Mouse (Mus musculus): ENCODE data around the gene Tssk1.

The Tssk1 gene

DNA sequence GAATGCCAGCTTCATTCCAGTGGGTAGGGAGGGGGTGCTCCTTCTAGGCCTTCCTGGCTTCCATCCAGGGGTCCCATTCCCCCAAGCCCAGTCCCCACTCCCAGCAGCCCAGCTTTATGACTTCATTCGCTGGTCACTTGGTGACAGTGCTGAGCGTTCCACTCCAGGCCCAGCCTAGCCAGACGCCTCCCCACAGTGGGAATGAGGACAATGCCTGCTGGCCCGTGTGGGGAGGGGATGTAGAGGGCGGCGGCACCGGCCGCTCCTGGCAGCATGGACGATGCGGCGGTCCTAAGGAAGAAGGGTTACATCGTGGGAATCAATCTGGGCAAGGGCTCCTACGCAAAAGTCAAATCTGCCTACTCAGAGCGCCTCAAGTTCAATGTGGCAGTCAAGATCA, 4.4 kb downstream of the Tssk1 start, which contains the start of the genes Dgcr2 and Tssk2:
Gene Dgcr2, minus strand, starts transcription at position 101 of the 400 bp plus-strand sequence.
Gene Tssk2, plus strand, starts transcription at position 176 of the 400 bp plus-strand sequence.
- DNase-seq (ENCODE audit: low read depth, low spot score), result no peak

DNA sequence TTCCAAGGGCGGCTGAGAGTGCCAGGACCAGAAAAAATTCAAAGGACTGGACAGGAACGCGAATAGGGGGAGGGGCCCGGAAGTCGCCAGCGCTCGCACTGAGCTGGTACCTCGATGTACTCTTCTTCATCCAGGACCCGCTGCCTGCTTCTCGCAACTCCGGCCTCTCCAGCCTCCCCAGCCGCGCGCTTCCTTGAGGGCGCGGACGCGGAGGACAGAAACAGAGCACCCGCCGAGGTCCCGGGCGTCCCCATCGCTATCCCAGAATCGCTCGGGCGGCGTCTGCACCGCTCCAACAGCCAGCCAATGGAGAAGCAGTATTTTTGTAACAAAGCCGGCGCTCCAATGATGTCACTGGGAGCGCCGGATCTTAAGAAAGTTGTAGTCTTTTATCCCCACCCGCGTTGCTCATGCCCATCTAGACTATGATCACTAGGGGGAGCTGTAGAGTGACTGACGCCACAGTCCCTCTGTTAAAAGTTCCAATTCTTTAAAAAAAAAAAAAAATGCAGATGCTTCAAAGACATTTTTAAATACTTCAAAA, 17.1 kb downstream of the Tssk1 start, which contains the start of gene Ess2:
Gene Ess2, minus strand, starts transcription at position 297 of the 544 bp plus-strand sequence.
- peak; percentile 99 for DNase-seq (ENCODE audit: low read depth, low spot score)

DNA sequence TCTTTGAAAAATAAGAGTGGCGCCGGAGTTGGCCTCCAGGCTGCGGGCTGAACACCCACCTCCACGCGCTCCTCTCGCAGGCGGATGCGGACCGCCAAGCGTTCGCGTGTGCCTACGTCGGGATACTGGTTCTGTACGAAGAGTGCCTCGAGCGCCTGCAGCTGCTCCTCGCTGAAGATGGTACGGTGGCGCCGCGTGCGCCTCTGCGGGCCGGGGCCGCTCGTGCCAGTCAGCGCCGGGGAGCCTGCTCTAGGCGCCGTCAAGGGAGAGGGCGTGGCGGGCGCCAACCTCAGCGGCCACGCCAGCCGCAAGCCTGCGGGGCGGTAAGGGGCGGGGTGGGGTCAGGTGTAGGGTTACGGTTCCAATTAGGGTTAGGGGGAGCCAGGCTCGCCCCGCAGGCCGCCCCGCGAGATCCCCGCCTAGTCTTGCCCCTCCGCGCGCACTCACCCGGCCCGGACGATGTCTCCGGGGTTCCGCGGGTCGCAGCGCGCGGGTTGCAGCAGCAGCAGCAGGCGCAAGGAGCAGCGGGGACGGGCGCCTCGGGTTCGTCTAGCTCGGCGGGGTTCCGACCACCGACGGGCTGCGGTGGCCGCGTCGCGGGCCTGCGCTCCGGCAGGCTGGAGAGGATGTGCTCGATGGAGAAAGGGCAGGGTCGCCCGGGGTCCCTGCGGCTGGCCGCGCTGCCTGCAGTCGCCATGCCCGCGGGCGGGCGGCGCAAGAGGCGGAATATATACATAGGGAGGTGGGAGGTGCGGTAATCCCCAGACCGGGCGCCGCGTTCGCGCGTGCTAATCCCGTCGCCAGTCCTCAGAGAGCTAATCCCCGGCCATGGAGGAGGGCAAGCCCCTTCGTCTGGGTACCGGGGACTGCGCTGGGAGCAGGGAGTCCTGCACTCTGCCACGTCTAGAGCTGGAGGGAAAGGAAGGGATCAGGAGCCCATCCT, 20.6 kb downstream of the Tssk1 start, which contains the start of gene Gsc2:
Gene Gsc2, minus strand, starts transcription at position 753 of the 943 bp plus-strand sequence.
- DNase-seq (ENCODE audit: low read depth, low spot score), result no peak

DNA sequence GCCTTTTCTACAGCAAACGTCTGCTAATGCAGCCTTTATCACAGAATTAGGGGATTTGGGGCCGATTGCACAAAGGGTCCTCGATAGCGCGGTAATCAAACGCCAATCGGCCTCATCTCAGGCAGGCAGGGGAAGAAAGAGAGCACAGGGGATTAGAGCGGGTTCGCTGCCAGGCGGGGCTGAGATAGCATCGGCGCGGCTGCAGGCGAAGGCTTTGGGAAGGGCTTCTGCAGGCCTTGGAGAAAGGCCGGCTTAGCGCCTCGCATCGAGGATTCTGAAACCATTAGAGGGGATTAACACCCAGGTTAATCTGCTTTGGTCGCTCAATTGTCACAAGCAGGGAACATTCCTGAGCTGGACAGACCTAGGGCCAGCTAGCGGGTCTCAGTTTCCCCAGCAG, 26.6 kb downstream of the Tssk1 start:
- no peak for DNase-seq (ENCODE audit: low read depth, low spot score)

- peak; percentile 99 for DNase-seq (ENCODE audit: low read depth, low spot score)
Measured at GRCm38 (mm10) chr16:17921325-17922162, 27.5 kb downstream of the Tssk1 start.

DNA sequence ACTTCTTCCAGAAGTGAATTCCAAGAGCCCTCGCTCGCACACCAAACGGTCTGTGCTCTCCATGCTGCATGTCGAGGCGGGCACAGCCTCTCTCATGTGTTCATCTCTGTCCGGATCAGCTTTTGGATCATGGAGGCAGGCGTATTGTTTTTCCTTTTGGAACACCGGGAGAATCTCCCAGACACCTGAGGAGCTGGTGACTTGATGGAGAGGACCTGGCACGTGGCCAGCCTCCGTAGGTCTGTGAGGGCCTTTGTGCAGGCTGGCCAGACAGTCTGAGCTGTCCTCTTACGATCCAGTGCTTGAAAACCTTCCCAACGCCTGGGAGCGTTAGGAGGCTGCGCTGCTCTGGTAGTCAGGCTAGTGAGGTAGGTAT, 28.1 kb downstream of the Tssk1 start:
- DNase-seq (ENCODE audit: low read depth, low spot score), result no peak

- peak; percentile 39 for DNase-seq (ENCODE audit: low read depth, low spot score)
Measured at GRCm38 (mm10) chr16:17927351-17928082, 33.5 kb downstream of the Tssk1 start.

DNA sequence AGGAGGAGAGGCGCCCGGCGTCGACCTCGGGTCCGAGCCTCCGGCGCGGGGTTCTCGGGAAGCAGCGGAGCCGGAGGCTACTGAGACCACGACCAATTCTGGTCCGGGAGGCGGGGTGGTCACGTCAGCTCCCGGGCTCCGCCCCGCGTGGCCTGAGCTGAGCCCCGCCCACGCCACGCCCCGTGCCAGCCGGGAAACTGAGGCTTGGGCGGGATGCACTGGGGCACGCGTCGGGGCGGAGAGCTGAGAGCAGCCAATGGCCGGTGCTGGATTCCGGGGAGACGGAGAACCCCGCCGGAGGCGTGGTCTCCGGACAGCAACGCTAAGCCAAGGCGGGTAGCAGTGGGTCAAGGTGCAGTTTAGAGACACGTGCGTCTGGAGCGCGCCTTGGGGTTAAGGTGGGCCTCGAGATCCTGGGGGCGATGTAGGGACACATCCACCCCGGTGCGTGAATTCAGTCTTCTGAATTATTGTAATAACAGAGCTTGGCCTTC, 34.1 kb downstream of the Tssk1 start, which contains the start of gene Slc25a1:
Gene Slc25a1, minus strand, starts transcription at position 133 of the 494 bp plus-strand sequence.
- peak; percentile 63 for DNase-seq (ENCODE audit: low read depth, low spot score)

GRCm38 (mm10) chr16:17928627-17929104, 34.6 kb downstream of the Tssk1 start:
- DNase-seq (ENCODE audit: low read depth, low spot score), result peak; percentile 99

DNA sequence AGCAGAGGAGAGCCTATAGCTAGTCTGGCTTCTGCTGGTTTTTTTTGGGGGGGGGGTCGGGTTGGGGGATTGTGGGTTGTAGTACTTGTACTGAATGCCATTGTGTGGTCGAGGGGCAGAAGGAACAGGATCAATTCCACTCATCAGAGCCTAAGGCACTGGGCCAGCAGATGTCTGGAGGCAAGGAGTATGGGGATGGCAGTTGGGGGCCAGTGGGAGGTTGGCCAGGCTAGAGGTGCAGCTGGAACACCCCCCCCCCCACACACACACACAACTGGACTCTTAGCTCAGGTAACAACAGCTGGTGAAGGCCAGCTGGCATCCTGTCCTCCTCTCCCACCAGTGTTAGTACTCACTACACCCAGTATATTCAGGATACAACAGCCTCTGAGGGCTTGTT, 35.2 kb downstream of the Tssk1 start:
- no peak for DNase-seq (ENCODE audit: low read depth, low spot score)

DNA sequence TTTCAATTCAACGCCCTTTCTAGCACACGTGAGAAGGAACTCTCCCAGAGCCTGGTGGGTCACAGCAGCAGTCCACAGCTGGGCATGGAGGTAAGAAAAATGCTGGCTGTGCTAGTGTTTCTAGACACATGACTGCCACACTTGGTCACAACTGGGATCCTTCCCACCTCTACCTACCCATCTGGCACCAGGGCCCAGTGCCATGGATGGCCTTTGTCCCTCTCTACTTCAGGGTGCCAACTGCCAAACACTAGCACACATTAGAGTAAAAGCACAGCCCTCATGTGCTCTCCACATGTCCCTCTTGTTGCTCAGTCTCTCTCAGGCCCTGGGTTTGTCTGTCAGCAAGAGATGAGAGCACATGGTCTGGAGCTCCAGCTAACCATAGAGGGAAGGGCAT, 35.6 kb downstream of the Tssk1 start:
- no peak for DNase-seq (ENCODE audit: low read depth, low spot score)

DNA sequence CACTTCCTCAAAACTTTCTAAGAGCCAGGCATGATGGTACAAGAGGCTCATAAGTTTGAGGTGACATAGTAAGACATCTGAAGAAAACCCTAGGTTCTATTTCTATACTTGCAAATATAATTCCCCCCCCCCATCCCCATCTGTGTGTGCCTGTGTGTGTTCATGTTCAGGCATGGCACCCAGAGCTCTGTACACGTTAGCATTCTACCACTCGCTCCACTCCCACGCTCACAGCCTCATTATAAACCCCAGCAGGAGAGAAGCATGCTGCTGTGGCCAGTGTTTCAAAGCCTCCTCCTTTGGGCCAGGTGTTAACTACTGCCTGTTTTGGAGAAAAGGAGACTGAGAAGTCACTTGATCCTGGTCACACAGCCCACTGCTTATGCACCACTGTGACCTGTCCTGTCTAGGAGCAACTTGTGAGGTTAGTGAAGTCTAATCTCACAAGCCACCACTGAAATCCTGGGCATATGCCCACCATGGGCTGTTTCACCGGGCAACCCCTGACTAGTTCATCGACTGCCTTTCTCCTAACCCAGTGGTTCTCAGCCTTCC, 38.0 kb downstream of the Tssk1 start:
- no peak for DNase-seq (ENCODE audit: low read depth, low spot score)

DNA sequence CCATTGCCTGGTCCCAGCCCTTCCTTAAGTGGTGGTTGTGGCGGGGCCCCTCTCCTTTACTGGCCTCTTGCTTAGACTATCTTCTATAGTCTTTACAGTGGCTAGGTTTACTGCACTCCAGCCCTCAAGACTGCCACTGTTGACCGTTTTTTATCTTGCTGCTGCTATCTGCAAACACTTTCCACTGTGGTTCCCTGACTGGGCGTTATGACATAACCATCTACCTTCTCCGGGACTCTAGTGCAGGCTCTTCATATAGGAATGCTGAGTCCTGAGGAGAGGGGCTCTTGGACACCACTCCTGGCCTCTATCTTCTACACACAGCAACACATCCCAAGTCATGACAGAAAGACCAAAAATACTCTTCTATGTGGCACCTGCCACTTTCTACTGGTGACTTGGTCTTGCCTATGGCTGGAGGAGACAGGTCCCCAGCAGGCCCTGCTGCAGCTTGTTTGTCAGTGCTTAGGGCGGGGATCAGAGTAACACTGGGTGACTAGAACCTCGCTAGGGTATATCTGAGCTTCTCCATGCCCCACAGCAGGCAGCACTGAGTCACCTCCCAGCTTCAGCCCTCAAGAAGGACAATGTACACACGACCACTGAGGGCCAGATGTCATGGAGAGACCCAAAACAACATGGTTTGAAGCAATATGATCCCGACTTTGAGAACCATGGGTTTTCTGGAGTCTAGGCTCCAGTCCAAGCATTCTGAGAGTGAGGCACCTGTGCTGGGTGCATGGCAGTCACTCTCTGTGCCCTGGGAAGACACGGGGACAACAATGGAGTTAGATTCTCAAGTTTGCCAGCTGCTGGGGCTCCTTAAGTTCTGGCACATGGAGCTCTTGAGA, 39.8 kb downstream of the Tssk1 start:
- no peak for DNase-seq (ENCODE audit: low read depth, low spot score)

- no peak for DNase-seq (ENCODE audit: low read depth, low spot score)
Measured at GRCm38 (mm10) chr16:17934445-17934910, 40.5 kb downstream of the Tssk1 start.

- DNase-seq (ENCODE audit: low read depth, low spot score), result no peak
Measured at GRCm38 (mm10) chr16:17936776-17937175, 42.8 kb downstream of the Tssk1 start.

GRCm38 (mm10) chr16:17938187-17938586, 44.2 kb downstream of the Tssk1 start:
- peak; percentile 48 for DNase-seq (ENCODE audit: low read depth, low spot score)

- DNase-seq (ENCODE audit: low read depth, low spot score), result peak; percentile 82
Measured at GRCm38 (mm10) chr16:17938821-17939220, 44.8 kb downstream of the Tssk1 start.

- DNase-seq (ENCODE audit: low read depth, low spot score), result no peak
Measured at GRCm38 (mm10) chr16:17939255-17939751, 45.3 kb downstream of the Tssk1 start.

- DNase-seq (ENCODE audit: low read depth, low spot score), result no peak
Measured at GRCm38 (mm10) chr16:17943466-17943865, 49.4 kb downstream of the Tssk1 start.

All from 3T3-L1 (cell line).